Comparison of ENCODE assay signal across 9 mouse cellular contexts in genomic region chr19:55744576-55745191, GRCm38 (mm10). TPM values are rescaled to one million over a fixed set of nuclear protein-coding genes. Genes with fewer than 3 reads are reported as not detected.
DNase-seq lines count a peak whose midpoint lies in the region; ATAC-seq lines count a peak whose summit lies in the region.
"Had no signal": no experiment of that assay in that cellular context is flagged by ENCODE, and none has a peak within 500 bp of the region (broad histone marks: within the 10 kb centered on the region; RNA-seq: fewer than 3 reads in every experiment).

No protein-coding gene starts in this region.

- peaks cover 100% of the 10 kb centered on the region for H3K27me3 ChIP-seq in erythroblast, embryonic 14.5 days (ENCODE audit: control insufficient read depth)
- no peaks in the 10 kb centered on the region for H3K27me3 ChIP-seq in heart, embryonic 14.5 days (ENCODE audit: control insufficient read depth, insufficient read depth, low read length)
- H3K27me3 ChIP-seq in liver, embryonic 11.5 days (replicated peaks; ENCODE audit: control insufficient read depth, insufficient read depth, low read length): peaks cover 41% of the 10 kb centered on the region
- no peaks in the 10 kb centered on the region for H3K27me3 ChIP-seq in stomach, embryonic 14.5 days (ENCODE audit: control insufficient read depth, insufficient read depth, low read length)

- no peak for ATAC-seq in erythroblast, adult 5-6 weeks (replicated peaks; ENCODE audit: low FRiP score, poor library complexity, severe bottlenecking)
- no peak for ATAC-seq in heart, embryonic 14.5 days (ENCODE audit: insufficient number of reproducible peaks, insufficient read depth, low FRiP score, low read depth)
- ATAC-seq in liver, embryonic 11.5 days (replicated peaks; ENCODE audit: low FRiP score): no peak
- ATAC-seq in stomach, embryonic 14.5 days (ENCODE audit: insufficient number of reproducible peaks, insufficient read depth, low FRiP score, low read depth): no peak
- ATAC-seq in cerebellum, adult (ENCODE audit: insufficient number of reproducible peaks, low FRiP score, low TSS enrichment): no peak

- no peaks in the 10 kb centered on the region for H3K36me3 ChIP-seq in erythroblast, embryonic 14.5 days (ENCODE audit: control insufficient read depth)
- 0 out of 2 replicates have a peak, but pooled peaks cover 3% of the 10 kb centered on the region for H3K36me3 ChIP-seq in heart, embryonic 14.5 days (ENCODE audit: control insufficient read depth, insufficient read depth, low read length)
- H3K36me3 ChIP-seq in liver, embryonic 11.5 days (ENCODE audit: control insufficient read depth, insufficient read depth, low read length): no peaks in the 10 kb centered on the region
- H3K36me3 ChIP-seq in stomach, embryonic 14.5 days (ENCODE audit: control insufficient read depth, insufficient read depth, low read length): no peaks in the 10 kb centered on the region

- H3K4me3 ChIP-seq in erythroblast, embryonic 14.5 days (replicated peaks): peak overlapping the region; percentile 60
- H3K4me3 ChIP-seq in heart, embryonic 14.5 days (ENCODE audit: control insufficient read depth in 1 of 2, insufficient read depth in 1 of 2, low read depth in 1 of 2, low read length in 2 of 2): peak overlapping the region; percentile 65 to 81
- H3K4me3 ChIP-seq in liver, embryonic 11.5 days (ENCODE audit: low read depth, low read length): peak overlapping the region; percentile 82
- peak overlapping the region; percentile 93 for H3K4me3 ChIP-seq in stomach, embryonic 14.5 days (ENCODE audit: low read depth, low read length)

- peaks cover 28% of the 10 kb centered on the region for H3K4me1 ChIP-seq in erythroblast, embryonic 14.5 days (ENCODE audit: control insufficient read depth)
- H3K4me1 ChIP-seq in heart, embryonic 14.5 days (ENCODE audit: control insufficient read depth in 2 of 2, insufficient read depth in 2 of 2, low read length in 2 of 2): peaks cover 27 to 57% of the 10 kb centered on the region in 2 experiments
- H3K4me1 ChIP-seq in liver, embryonic 11.5 days (replicated peaks; ENCODE audit: control insufficient read depth, insufficient read depth, low read length): peaks cover 34% of the 10 kb centered on the region
- H3K4me1 ChIP-seq in stomach, embryonic 14.5 days (ENCODE audit: control insufficient read depth, insufficient read depth, low read length): peaks cover 49% of the 10 kb centered on the region

- H3K4me2 ChIP-seq in heart, embryonic 14.5 days (ENCODE audit: low read length): peak overlapping the region; percentile 99
- peak overlapping the region; percentile 78 for H3K4me2 ChIP-seq in liver, embryonic 11.5 days
- peak overlapping the region; percentile 92 for H3K4me2 ChIP-seq in stomach, embryonic 14.5 days (replicated peaks; ENCODE audit: low read depth, low read length)

- H3K9ac ChIP-seq in heart, embryonic 14.5 days (ENCODE audit: low read length): peak overlapping the region; percentile 93
- H3K9ac ChIP-seq in liver, embryonic 11.5 days (ENCODE audit: low read depth, low read length): peak overlapping the region; percentile 77
- peak overlapping the region; percentile 98 for H3K9ac ChIP-seq in stomach, embryonic 14.5 days (replicated peaks; ENCODE audit: low read depth, low read length)

- H3K9me3 ChIP-seq in erythroblast, embryonic 14.5 days (ENCODE audit: control insufficient read depth, low read length): peaks cover 11% of the 10 kb centered on the region; the same call in 1 of the 2 replicates
- no peaks in the 10 kb centered on the region for H3K9me3 ChIP-seq in heart, embryonic 14.5 days (ENCODE audit: control insufficient read depth, low read length)
- H3K9me3 ChIP-seq in liver, embryonic 11.5 days (ENCODE audit: control insufficient read depth, low read length): no peaks in the 10 kb centered on the region
- H3K9me3 ChIP-seq in stomach, embryonic 14.5 days (ENCODE audit: control insufficient read depth, low read depth, low read length): no peaks in the 10 kb centered on the region

- WGBS in heart, embryonic 14.5 days: 5% methylated on average over 21 of the region's 21 CpGs
- 3% methylated on average over 21 of the region's 21 CpGs for WGBS in liver, embryonic 11.5 days
- WGBS in stomach, embryonic 14.5 days: 3% methylated on average over 21 of the region's 21 CpGs

- DNase-seq in NIH3T3 (ENCODE audit: low read depth): peak; percentile 71
- DNase-seq in liver, embryonic 11.5 days (ENCODE audit: low spot score): no peak
- DNase-seq in thymus, postnatal 10 days (ENCODE audit: low spot score in 2 of 2): no peak

- peak overlapping the region; percentile 88 to 99; a peak in 3 of 4 replicates for H3K27ac ChIP-seq in heart, embryonic 14.5 days (replicated peaks in 1 of 2; ENCODE audit: control insufficient read depth in 1 of 2, insufficient read depth in 1 of 2, low read depth in 2 of 2, low read length in 2 of 2)
- no peak overlapping the region for H3K27ac ChIP-seq in liver, embryonic 11.5 days (ENCODE audit: low read depth, low read length)
- peak overlapping the region; percentile 99 for H3K27ac ChIP-seq in stomach, embryonic 14.5 days (ENCODE audit: low read length)

RNA-seq across cellular contexts. Expression of gene Tcf7l2, which starts 3.1 kb away (rescaled TPM):
- 2.7 and 2.8 TPM in 2 replicates for polyA plus RNA-seq in erythroblast, embryonic 14.5 days (2012)
- total RNA-seq in erythroblast, adult 5-6 weeks (2015; ENCODE audit: low replicate concordance): 2.3 and 3.5 TPM in 2 replicates
- 0.68 and 1.5 TPM in 2 replicates for total RNA-seq in erythroblast, adult 5-6 weeks (2017; ENCODE audit: low replicate concordance)
- 56.7 and 58.0 TPM in 2 replicates for polyA plus RNA-seq in heart, embryonic 14.5 days (2014; fragmentation: Nextera tagmentation; extraction: Ambion mirVana)
- 48.9 and 50.3 TPM in 2 replicates for polyA plus RNA-seq in liver, embryonic 11.5 days (2014; fragmentation: Nextera tagmentation; extraction: Ambion mirVana)
- polyA plus RNA-seq in stomach, embryonic 14.5 days (2014; fragmentation: Nextera tagmentation; extraction: Ambion mirVana): 143 and 151 TPM in 2 replicates
- total RNA-seq: CH12.LX had no signal

Comparison
In these comparisons a context has a peak if more than half of its experiments do, and no peak if none do; other contexts are left out.
1. RNA of gene Tcf7l2, which starts 3.1 kb away (polyA plus RNA-seq): 143 to 151 TPM in stomach, embryonic 14.5 days, 56.7 to 58.0 TPM in heart, embryonic 14.5 days and 48.9 to 50.3 TPM in liver, embryonic 11.5 days; 2.7 to 2.8 TPM in erythroblast, embryonic 14.5 days; every median in the first group is over 10 times any median in the second.
2. Peak in every context shown above with its lines, with median percentiles within 50 percentile points of each other: H3K4me3 ChIP-seq, H3K4me2 ChIP-seq and H3K9ac ChIP-seq.